Mouse (Mus musculus) lung, postnatal 25 days (tissue): Measurements from ENCODE around the gene Gm20388.

Experiments used
- DNase-seq: peaks from one replicate; pipeline ENCODE4 v3.0.0; 2022; ENCODE audit warnings: low spot score

Gene Gm20388

GRCm38 (mm10) chr8:124070363-124071324 is 4160.0 kb downstream of the Gm20388 start:
- peak; percentile 57 for DNase-seq

- DNase-seq: no peak
These were observed 4165.3 kb downstream of the Gm20388 start for GRCm38 (mm10) chr8:124075977-124076376.

DNA sequence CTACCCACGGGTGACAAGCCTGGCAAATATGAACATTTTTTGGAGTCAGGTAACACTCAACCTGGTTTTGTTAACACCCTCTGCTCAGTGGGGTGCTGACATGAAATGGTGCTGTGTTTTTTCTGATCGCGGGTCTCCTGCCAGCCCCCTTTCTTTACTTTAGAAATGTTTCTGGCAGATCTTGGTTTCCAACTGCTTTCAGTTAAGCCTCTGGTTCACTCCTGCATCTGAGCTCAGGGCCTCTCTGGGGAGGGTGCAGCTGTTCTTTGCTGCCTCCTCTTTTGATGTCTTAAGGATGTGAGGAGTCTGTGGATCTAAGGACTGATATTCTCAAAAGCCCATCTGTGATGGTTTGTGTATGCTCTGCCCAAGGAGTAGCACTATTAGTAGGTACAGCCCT is 4165.8 kb downstream of the Gm20388 start:
- DNase-seq: no peak

- DNase-seq: no peak
These were observed 4166.7 kb downstream of the Gm20388 start for GRCm38 (mm10) chr8:124077377-124077776.

DNA sequence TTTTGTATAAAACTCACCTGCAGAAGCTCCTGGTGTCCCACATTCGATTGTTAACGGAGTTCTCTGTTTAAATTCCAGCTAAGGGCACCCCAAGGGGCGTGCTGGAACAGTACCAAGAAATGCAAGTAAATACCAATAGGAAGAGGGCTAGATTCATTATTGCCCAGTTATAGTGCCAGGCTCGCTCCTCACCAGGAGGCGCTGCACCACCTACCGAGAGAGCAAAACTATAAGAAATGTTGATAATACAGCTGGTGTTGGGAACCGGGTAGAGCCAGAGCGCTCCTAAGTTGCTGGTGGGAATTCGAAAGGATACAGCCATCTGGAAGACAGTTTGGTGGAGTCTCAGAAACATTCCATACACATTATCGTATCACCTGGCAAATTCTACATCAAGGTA is 4167.4 kb downstream of the Gm20388 start:
- peak; percentile 14 for DNase-seq

GRCm38 (mm10) chr8:124078969-124079368 is 4168.3 kb downstream of the Gm20388 start:
- DNase-seq: no peak

DNA sequence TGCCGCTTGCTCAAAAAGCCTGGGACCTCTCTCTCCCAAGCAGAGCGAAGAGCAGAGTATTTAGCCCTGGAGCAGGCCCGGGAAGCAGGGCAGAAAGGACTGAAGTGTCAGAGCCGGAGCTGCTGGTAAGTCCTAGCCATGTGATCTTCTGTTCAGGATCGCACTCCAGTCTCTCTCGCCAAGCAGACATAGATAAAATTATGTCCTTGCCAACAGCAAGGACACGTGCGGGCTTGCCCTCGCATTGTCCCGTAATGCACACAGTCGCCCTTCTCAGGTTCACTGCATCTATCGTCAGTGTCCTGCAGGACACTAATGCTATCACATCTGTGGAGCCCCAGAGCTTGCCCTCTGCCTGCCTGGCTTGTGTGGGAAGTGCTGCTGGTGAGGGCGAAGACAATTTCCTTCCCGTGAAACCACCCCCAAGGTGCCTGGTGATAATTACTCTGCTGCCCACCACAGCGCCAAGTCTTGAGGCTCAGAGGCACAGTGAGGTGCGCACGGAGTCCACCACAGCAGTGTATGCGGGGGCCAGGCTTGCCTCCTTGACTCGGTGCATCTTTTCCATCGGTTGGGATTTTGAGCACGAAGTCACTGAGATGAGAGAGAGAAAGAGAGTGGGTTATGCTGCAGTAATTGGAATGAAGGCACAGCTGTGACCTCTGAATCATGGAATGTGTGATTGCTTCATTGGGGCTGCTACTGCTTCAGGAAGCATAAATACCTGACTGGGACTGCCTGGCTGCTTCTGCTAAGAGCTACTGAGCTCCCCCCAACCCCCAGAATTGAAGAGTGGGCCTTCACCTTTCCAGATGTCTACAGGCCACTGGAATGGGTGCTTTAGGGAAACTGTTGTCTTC is 4170.1 kb downstream of the Gm20388 start:
- no peak for DNase-seq

DNA sequence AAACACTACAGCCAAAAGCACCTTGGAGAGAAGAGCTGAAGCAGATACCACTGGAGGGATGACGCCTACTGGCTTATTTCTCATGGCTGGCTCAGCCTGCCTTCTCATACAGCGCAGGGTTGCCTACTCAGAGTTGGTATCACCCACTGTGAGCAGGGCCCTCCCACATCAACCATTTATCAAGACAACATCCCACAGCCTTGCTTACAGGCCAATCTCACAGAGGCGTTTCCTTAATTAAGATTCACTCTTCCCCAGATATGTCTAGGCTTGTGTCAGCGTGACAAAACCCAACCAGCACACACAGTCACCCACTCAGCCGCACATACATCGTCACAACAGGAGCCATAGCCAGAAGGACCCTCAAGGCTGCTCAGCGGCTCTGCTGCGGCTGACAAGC is 4172.0 kb downstream of the Gm20388 start:
- no peak for DNase-seq

GRCm38 (mm10) chr8:124083611-124084010 is 4173.0 kb downstream of the Gm20388 start:
- DNase-seq: no peak

GRCm38 (mm10) chr8:124085668-124086067 is 4175.0 kb downstream of the Gm20388 start:
- no peak for DNase-seq

GRCm38 (mm10) chr8:124088092-124088613 is 4177.5 kb downstream of the Gm20388 start:
- DNase-seq: no peak

GRCm38 (mm10) chr8:124089016-124089415 is 4178.4 kb downstream of the Gm20388 start:
- no peak for DNase-seq

DNA sequence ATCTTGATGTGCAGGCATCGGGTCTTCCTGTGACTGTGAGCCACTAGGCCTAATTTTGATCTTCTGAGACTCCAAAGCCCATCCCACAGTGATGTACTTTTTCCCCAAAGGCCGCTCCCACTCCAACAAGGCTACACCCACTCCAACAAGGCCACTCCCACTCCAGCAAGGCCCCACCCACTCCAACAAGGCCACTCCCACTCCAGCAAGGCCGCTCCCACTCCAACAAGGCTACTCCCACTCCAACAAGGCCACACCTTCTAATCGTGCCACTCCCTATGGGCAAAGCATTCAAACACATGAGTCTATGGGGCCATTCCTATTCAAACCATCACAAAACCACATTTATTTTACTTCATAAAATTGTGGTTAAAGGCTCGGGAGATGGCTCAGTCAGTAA is 4179.8 kb downstream of the Gm20388 start:
- DNase-seq: no peak

GRCm38 (mm10) chr8:124098953-124099622 is 4188.4 kb downstream of the Gm20388 start:
- no peak for DNase-seq

GRCm38 (mm10) chr8:124099623-124099965 is 4189.0 kb downstream of the Gm20388 start:
- DNase-seq: no peak

DNA sequence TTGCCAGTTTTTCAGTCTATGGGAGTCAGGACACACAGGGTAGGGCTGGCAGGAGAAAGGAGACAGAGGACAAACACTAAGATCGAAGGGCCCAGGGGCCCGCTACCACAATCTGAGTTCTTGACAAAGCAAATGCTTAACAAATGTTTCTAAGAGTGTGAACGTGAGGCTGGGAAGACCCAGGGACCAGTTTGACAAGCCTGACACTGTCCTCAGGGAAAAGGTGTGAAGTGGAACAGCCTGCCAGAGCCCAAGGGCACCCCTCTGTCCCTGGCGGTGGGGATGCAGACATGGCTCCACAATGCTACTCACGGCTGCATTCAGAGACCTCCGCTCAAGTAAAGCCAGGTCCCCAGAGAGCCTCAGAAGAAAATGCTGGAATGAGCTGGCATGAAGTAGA is 4195.2 kb downstream of the Gm20388 start:
- no peak for DNase-seq

DNA sequence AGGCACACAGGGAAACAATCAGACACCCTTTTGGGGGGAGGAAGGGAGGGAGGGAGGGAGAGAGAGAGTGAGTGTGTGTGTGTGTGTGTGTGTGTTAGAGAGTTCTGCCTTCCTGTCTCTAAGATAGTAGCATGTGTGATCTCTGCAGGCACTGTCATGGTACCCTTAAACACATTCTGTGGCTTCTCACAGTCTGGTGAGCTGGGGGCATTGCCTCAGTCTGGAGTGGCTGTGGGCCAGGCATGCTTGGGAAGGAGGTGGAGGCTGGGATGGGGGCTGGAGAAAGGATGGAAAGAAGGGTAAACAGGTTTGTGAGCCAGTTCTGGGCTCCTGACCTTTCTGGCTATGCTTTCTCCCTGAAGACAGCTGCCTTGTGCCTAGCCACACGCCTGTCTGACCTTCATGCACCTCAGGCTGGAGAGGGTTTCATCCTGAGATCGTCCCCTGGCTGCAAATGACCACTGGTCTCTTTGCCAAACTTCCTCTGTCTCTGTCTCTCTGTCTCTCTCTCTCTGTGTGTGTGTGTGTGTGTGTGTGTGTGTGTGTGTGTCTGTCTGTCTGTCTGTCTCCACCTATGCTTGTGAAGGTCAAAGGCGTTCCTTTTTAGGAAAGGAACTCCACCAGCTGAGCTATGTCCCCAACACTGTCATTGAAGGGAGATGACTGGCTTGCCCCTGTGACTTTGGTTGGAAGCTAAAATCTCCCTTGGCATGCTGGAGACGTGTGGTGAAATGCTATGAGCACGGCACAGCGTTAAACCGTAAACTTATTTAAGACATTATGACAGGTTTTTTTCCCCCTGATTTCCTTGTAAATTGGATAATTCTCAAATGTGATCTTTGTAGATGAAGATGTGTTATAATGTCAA is 4195.9 kb downstream of the Gm20388 start:
- peak; percentile 35 for DNase-seq

DNA sequence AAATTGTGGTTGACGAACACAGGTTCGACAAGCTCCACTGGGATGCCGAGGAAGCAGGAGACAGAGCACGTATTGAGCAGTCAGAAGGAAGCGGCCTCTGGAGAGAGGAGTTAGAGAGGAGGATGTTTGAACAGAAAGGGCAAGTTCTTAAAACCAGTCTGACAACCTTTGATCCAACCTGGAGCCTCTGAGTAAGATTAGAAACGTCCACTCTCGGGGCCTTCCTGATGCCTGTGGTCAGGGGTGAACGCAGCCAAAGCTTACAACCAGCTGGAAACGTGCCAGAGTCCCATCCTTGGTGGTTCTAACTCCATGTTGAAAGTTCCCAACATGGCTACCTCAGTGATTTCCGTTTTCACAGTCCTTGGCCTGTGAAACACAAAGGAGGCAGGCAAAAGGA is 4202.5 kb downstream of the Gm20388 start:
- peak; percentile 63 for DNase-seq

DNA sequence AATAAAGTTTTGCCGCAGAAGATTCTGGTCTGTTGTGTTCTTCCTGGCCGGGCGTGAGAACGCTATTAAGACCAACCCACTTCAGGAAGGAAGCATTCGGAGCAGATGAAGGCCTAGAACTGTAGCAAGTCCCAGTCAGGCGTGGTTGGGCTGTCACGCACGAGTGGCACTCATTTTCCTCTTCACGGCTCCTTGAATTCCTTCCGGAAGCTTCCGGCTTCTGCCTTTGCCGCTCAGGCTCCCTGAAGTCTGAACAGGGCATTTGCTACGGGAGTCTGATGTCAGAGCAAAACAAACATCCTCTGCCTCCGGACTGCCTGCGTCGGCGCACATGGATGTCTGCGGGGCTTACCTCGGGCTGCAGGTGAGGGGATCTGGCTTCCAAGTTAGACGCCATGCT is 4214.6 kb downstream of the Gm20388 start:
- peak; percentile 30 for DNase-seq

DNA sequence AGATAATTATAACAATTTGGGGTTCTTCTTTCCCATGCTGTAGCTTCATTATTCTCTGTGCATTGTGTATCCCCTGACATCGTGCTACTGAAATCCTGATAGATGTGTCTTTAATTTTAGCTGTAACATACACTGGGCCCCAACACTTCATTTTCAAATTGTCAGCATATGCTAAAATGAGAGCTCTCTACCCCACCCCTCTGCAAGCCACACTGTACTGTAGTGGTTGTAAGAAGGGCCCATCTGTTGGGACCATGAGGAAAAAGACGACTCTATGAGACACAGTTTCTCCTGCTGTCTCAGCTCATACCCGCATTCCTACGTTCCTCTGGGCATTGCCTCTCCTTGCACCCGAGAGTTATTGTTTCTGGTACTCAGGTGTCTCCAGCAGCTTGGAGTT is 4226.6 kb downstream of the Gm20388 start:
- no peak for DNase-seq

- no peak for DNase-seq
These were observed 4229.7 kb downstream of the Gm20388 start for GRCm38 (mm10) chr8:124140211-124140790.
